Mouse (Mus musculus) limb, embryonic 14.5 days (tissue): Measurements from ENCODE around the gene Cbarp. TPM values are rescaled to one million over a fixed set of nuclear protein-coding genes. Genes with fewer than 3 reads are reported as not detected.
A peak's percentile ranks its signal among the peaks of the same experiment; 100 is the strongest.

Experiments
- ATAC-seq: fragments of 200-750 bp; cut with Nextera tagmentation; 2 replicates; pipeline ENCODE4 v1.8.0; 2017; ENCODE audit warnings: low read depth, moderate number of reproducible peaks, moderate TSS enrichment; ENCODE audit not compliant: low FRiP score
- DNase-seq: peaks from one replicate; pipeline ENCODE4 v3.0.0-alpha.2; 2015; ENCODE audit warnings: low spot score
- H3K27ac ChIP-seq: fragments of 300-500 bp; sonication (generic); replicated peaks from 2 replicates; pipeline ENCODE4 v1.5.1; 2014; ENCODE audit warnings: low read depth, mild to moderate bottlenecking, low read length, moderate library complexity, mixed read lengths
- H3K27me3 ChIP-seq: fragments of 300-500 bp; sonication (generic); 2 replicates; pipeline ENCODE4 v1.6.1; 2014; ENCODE audit warnings: low read length, mixed read lengths; ENCODE audit not compliant: control insufficient read depth, insufficient read depth
- H3K36me3 ChIP-seq: fragments of 300-500 bp; sonication (generic); 2 replicates; pipeline ENCODE4 v1.6.1; 2014; ENCODE audit warnings: mild to moderate bottlenecking, low read length, moderate library complexity, mixed read lengths; ENCODE audit not compliant: control insufficient read depth, insufficient read depth
- H3K4me1 ChIP-seq: fragments of 300-500 bp; sonication (generic); 2 replicates; pipeline ENCODE4 v1.6.1; 2014; ENCODE audit warnings: antibody characterized with exemption, low read length, mixed read lengths; ENCODE audit not compliant: control insufficient read depth, insufficient read depth
- H3K4me2 ChIP-seq: fragments of 300-500 bp; sonication (generic); replicated peaks from 2 replicates; pipeline ENCODE4 v1.6.1; 2014; ENCODE audit warnings: low read depth, mild to moderate bottlenecking, low read length, moderate library complexity; ENCODE audit not compliant: severe bottlenecking
- H3K4me3 ChIP-seq: fragments of 300-500 bp; sonication (generic); replicated peaks from 2 replicates; pipeline ENCODE4 v1.5.1; 2014; ENCODE audit warnings: low read length
- H3K9ac ChIP-seq: fragments of 300-500 bp; sonication (generic); 2 replicates; pipeline ENCODE4 v1.6.1; 2014; ENCODE audit warnings: mild to moderate bottlenecking, low read depth, low read length, moderate library complexity; ENCODE audit not compliant: severe bottlenecking
- H3K9me3 ChIP-seq: fragments of 300-500 bp; sonication (generic); 2 replicates; pipeline ENCODE4 v1.6.1; 2016; ENCODE audit warnings: low read length; ENCODE audit not compliant: control insufficient read depth
- POLR2A ChIP-seq: fragments of 200-500 bp; IDR thresholded peaks from 2 replicates; pipeline ENCODE4 v1.8.0; 2012; ENCODE audit warnings: inconsistent platforms, mild to moderate bottlenecking, moderate library complexity, borderline replicate concordance; ENCODE audit not compliant: insufficient read depth, insufficient read length; ENCODE audit errors: extremely low read depth
- WGBS: fragments of 180-500 bp; shearing (Covaris S2); extraction: QIAGEN DNeasy Blood & Tissue Kit; methylation state at CpG from one replicate; pipeline ENCODE4 v1.1.7; 2014; 5-methylcytosine and 5-hydroxymethylcytosine counted together
- polyA plus RNA-seq, 2 experiments: library from polyadenylated mRNA; depleted of rRNA in 1 of 2; stranded (reverse) in 1 of 2; unstranded in 1 of 2; fragments of >200 nt; fragmentation: Nextera tagmentation in 1 of 2; extraction: Ambion mirVana in 1 of 2; gene quantifications; 2 replicates each; pipeline versions ENCODE4 v1.2.1 to v1.2.3; 2012 to 2014

Gene Cbarp
- polyA plus RNA-seq, 2 experiments, result 9.3 to 28.9 TPM

GRCm38 (mm10) chr10:80151211-80152034 lies 10.8 kb upstream of the Cbarp start:
- H3K36me3 ChIP-seq, result peaks cover 66% of the 10 kb centered on the region
- H3K4me3 ChIP-seq, result peak overlapping the region; percentile 99
- H3K27ac ChIP-seq, result peak overlapping the region; percentile 96
- peaks cover 26% of the 10 kb centered on the region for H3K4me1 ChIP-seq
- no peaks in the 10 kb centered on the region for H3K27me3 ChIP-seq
- no peak for TF ChIP-seq POLR2A
- peak overlapping the region; percentile 98 for H3K9ac ChIP-seq
- WGBS, result under 1% methylated on average over 25 of the region's 26 CpGs
- ATAC-seq (no peak), DNase-seq (peak; percentile 37)
- H3K4me2 ChIP-seq, result peak overlapping the region; percentile 93
- no peaks in the 10 kb centered on the region for H3K9me3 ChIP-seq

DNA sequence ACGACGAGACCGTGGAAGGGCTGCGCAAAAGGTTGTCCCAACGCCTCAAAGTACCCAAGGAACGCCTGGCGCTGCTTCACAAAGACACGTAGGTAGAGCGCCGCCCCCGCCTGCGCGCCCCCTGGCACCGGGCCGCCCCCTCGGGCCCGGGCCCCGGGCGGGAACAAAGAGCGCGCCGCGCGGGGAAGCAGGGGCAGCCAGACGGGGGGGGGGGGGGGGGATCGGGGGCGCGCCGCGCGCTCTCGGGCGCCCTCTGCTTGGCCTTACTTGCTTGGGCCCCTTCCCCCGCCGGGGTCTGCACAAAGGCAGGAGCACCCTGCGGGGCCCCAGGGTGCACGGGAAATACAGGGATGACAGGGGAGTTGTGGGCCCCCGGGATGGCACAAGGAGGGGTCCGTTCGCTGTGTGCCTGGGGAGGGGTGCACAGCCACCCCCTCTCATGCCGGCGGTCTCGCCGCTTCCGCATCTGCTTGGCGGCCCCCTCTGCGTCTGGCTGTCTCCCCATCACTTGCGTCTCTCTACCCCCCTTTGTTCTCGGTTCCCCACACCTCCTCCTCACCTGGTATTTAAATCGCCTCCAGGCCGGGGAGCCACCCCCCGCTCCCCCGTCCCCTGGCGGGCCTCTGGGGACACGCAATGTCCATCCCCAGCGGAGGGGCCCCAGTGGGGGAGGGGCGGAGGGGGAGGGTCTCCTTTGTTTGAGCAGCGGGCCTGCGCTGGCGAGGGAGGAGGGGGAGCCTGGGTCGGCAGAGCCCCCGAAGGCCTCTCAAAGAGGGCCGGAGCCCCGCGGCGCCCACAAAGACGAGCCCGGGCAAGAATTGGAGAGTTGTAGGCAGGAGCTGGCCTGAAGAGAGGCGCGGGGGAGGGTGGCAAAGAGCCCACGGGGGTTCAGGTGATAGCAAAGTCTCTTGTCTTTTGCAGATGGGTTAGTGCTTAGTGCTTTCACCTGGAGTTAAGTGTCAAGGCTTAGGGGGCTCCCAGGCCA lies 9.9 kb upstream of the Cbarp start:
- Histone ChIP-seq H3K36me3 (peaks cover 66% of the 10 kb centered on the region), H3K4me3 (peak overlapping the region; percentile 99), H3K4me1 (peaks cover 26% of the 10 kb centered on the region), H3K27me3 (no peaks in the 10 kb centered on the region), H3K9ac (peak overlapping the region; percentile 98), H3K4me2 (peak overlapping the region; percentile 93), H3K9me3 (no peaks in the 10 kb centered on the region), H3K27ac (peak overlapping the region; percentile 96)
- ATAC-seq (no peak), DNase-seq (peak; percentile 70)
- 0 out of 2 replicates have a peak, but pooled peaks have one; percentile 14 for TF ChIP-seq POLR2A
- under 1% methylated on average over 41 of the region's 71 CpGs for WGBS

DNA sequence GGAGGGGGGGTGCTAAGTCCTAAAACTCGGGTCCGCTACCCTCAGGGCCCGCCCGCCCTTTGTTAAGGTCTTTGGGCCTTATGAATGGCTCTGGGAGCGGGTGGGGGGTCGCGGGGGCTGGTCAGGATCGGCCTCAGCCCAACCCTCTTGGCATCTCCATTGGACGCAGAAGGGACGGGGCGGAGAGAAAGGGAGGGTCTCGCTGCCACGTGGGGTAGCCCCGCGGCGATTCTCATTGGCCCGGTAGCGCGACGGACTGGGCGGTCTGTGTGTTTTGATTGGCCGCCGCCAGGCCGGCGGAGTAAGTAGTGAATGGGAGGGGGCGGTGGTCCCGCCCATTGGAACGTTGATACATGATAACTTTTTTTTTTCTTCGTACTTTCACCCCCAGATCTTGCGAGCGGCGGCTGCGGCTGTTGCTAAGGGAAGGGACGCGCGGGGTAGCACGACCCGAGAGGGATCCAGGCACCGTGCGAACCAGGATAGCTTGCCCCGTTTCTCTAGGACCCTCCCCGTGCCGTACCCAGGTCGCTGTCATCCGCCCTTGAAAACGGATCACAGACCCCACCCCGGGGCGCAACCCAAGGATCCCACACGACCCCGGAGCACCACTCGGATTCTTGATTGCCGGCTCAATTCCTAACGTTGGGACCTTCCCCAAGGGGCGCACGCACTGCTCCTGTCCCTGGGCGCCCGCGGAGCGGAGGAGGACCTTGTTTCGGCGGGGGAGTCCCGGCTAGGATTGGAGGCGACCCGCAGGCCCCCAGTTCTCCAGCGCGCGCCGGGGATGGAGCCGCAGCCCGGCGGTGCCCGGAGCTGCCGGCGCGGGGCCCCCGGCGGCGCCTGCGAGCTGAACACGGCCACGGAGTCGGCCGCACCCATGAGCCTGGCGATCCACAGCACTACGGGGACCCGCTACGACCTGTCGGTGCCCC lies 8.9 kb upstream of the Cbarp start:
- DNase-seq (peak; percentile 99), ATAC-seq (peak; percentile 84)
- H3K4me3 ChIP-seq, result peak overlapping the region; percentile 99
- H3K4me1 ChIP-seq, result peaks cover 26% of the 10 kb centered on the region
- H3K9me3 ChIP-seq, result no peaks in the 10 kb centered on the region
- H3K36me3 ChIP-seq, result peaks cover 66% of the 10 kb centered on the region
- peak; percentile 88; the same call in 1 of the 2 replicates for TF ChIP-seq POLR2A
- WGBS, result under 1% methylated on average over 64 of the region's 88 CpGs
- H3K27ac ChIP-seq, result peak overlapping the region; percentile 99
- no peaks in the 10 kb centered on the region for H3K27me3 ChIP-seq
- H3K9ac ChIP-seq, result peak overlapping the region; percentile 98
- peak overlapping the region; percentile 93 for H3K4me2 ChIP-seq

DNA sequence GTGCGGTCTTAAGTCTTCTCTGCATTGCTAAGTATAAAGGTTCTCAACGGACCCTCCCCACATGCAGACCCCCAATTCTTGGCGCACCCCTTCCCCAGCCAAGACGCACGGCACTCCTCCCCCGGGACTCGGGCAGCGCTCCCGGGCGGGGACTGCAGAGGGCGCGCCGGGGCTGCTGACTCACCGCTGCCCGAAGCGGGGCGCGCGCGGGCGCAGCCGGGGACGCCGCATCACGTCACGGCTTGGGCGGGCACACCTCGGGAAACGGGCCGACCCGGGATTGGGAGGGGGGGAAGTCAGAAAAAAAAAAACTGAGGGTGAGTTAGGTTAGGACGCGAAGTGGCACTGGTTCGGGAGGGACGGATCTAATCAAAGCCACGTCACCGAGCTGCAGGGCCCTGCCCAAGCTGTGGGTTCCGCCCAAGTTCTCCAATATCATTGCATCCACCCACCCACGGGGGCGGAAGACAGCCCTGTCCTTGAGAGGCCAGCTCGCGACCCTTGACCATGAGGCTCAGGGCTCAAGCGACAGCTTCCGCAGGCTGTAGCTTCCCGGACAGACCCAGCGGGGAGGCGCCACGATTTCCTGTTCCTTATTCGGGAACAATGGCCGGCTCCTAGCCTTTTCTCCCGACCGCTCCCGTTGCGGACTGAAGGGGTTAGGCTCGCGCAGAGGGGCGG lies 8.1 kb upstream of the Cbarp start:
- Histone ChIP-seq H3K27me3 (no peaks in the 10 kb centered on the region), H3K4me1 (peaks cover 24% of the 10 kb centered on the region), H3K9me3 (no peaks in the 10 kb centered on the region), H3K36me3 (peaks cover 66% of the 10 kb centered on the region), H3K9ac (peak overlapping the region; percentile 91), H3K4me2 (peak overlapping the region; percentile 61), H3K4me3 (peak overlapping the region; percentile 99), H3K27ac (peak overlapping the region; percentile 99)
- ATAC-seq (peak; percentile 20), DNase-seq (peak; percentile 89)
- TF ChIP-seq POLR2A, result peak; percentile 13; the same call in 1 of the 2 replicates
- WGBS, result 2% methylated on average over 57 of the region's 57 CpGs
